Mouse (Mus musculus): ENCODE data around the gene Cd99l2. TPM values are rescaled to one million over a fixed set of nuclear protein-coding genes. Genes with fewer than 3 reads are reported as not detected.

Cd99l2 gene
- polyA plus RNA-seq, 1 experiment from 2014 or later, result 23.6 TPM

GRCm38 (mm10) chrX:71468639-71469295 is 23.9 kb downstream of the Cd99l2 start:
- DNase-seq, result no peak
- ATAC-seq (ENCODE audit: insufficient read depth), result no peak
- TF ChIP-seq CTCF (IDR thresholded peaks at IDR 0.05; ENCODE audit: low read depth), result no peak
- Histone ChIP-seq H3K27me3 (ENCODE audit: insufficient read depth, low read length) (no peaks in the 10 kb centered on the region), H3K4me3 (ENCODE audit: low read depth, low read length) (no peak overlapping the region), H3K4me1 (ENCODE audit: insufficient read depth) (no peaks in the 10 kb centered on the region), H3K4me2 (no peak overlapping the region), H3K9me3 (ENCODE audit: low read depth, low read length) (no peaks in the 10 kb centered on the region), H3K9ac (no peak overlapping the region), H3K36me3 (ENCODE audit: insufficient read depth) (no peaks in the 10 kb centered on the region), H3K27ac (ENCODE audit: low read depth) (no peak overlapping the region)
- 78% methylated on average over 5 of the region's 5 CpGs for WGBS

- Histone ChIP-seq H3K27ac (ENCODE audit: low read depth) (no peak overlapping the region), H3K4me1 (ENCODE audit: insufficient read depth) (no peaks in the 10 kb centered on the region), H3K4me3 (ENCODE audit: low read depth, low read length) (no peak overlapping the region), H3K27me3 (ENCODE audit: insufficient read depth, low read length) (no peaks in the 10 kb centered on the region), H3K9me3 (ENCODE audit: low read depth, low read length) (no peaks in the 10 kb centered on the region), H3K4me2 (no peak overlapping the region), H3K9ac (no peak overlapping the region), H3K36me3 (ENCODE audit: insufficient read depth) (no peaks in the 10 kb centered on the region)
- WGBS, result 91% methylated on average over 3 of the region's 3 CpGs
- ATAC-seq (ENCODE audit: insufficient read depth) (no peak), DNase-seq (no peak)
- no peak for TF ChIP-seq CTCF (IDR thresholded peaks at IDR 0.05; ENCODE audit: low read depth)
Measured at GRCm38 (mm10) chrX:71467491-71467890, 25.2 kb downstream of the Cd99l2 start.

DNA sequence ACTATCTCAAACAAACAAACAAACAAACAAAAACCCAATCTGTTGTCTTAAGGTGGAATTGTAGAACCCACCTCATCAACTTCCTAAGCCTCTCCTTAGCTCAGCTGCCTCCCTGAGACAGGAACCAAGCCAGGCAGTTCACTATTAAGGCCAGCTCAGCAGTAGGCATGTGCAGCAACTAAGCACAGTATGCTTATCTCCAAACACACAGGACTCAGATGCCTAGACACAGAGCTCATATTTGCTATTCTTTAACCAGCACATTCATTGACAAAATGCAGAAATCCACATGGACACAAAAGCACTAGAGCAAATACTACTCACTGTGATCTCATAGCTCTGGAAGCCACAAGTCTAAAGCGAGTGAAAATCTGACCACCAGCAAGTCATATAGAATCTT is 27.2 kb downstream of the Cd99l2 start:
- ATAC-seq (ENCODE audit: insufficient read depth) (no peak), DNase-seq (no peak)
- Histone ChIP-seq H3K9me3 (ENCODE audit: low read depth, low read length) (no peaks in the 10 kb centered on the region), H3K4me1 (ENCODE audit: insufficient read depth) (no peaks in the 10 kb centered on the region), H3K9ac (no peak overlapping the region), H3K27ac (ENCODE audit: low read depth) (no peak overlapping the region), H3K27me3 (ENCODE audit: insufficient read depth, low read length) (no peaks in the 10 kb centered on the region), H3K4me3 (ENCODE audit: low read depth, low read length) (no peak overlapping the region), H3K36me3 (ENCODE audit: insufficient read depth) (no peaks in the 10 kb centered on the region), H3K4me2 (no peak overlapping the region)
- no peak for TF ChIP-seq CTCF (IDR thresholded peaks at IDR 0.05; ENCODE audit: low read depth)
- WGBS, result 67% methylated on average over 1 of the region's 1 CpGs

DNA sequence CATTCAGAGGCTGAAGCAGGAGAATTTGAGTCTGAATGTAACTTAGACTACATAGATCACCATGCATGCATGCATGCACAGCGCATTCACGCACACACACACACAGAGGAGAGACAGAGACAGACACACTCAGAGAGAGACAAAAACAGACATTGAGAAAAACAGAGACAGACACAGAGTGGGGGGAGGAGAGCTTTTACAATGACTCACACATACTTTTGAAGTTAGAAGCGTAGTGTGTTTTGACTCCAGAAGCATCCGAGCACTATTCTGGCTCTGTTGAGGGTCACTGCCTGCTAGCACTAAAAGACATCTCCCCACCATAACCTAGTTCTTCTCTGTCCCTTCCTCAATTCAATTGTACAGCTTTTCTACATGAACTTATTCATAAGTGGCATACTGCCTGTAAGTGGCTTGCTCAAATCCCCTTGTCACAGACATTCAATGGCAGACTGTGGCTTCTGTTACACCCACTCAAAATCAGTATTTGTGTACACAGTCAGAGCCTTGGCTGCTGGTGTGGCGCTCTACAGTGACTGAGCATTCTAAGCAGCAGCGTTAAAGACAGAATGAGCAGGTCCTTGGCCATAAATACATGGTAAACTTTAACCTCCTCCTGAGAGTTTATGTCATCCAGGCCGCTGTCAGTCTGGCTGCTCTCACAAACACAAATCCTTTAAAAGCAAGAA is 28.4 kb downstream of the Cd99l2 start:
- DNase-seq (no peak), ATAC-seq (ENCODE audit: insufficient read depth) (no peak)
- Histone ChIP-seq H3K9me3 (ENCODE audit: low read depth, low read length) (no peaks in the 10 kb centered on the region), H3K36me3 (ENCODE audit: insufficient read depth) (no peaks in the 10 kb centered on the region), H3K4me2 (no peak overlapping the region), H3K4me3 (ENCODE audit: low read depth, low read length) (no peak overlapping the region), H3K27ac (ENCODE audit: low read depth) (no peak overlapping the region), H3K27me3 (ENCODE audit: insufficient read depth, low read length) (no peaks in the 10 kb centered on the region), H3K9ac (no peak overlapping the region), H3K4me1 (ENCODE audit: insufficient read depth) (no peaks in the 10 kb centered on the region)
- WGBS, result 62% methylated on average over 7 of the region's 7 CpGs
- TF ChIP-seq CTCF (IDR thresholded peaks at IDR 0.05; ENCODE audit: low read depth), result no peak

GRCm38 (mm10) chrX:71456078-71456737 is 36.4 kb downstream of the Cd99l2 start:
- no peaks in the 10 kb centered on the region for H3K27me3 ChIP-seq (ENCODE audit: insufficient read depth, low read length)
- no peak overlapping the region for H3K27ac ChIP-seq (ENCODE audit: low read depth)
- no peak for TF ChIP-seq CTCF (IDR thresholded peaks at IDR 0.05; ENCODE audit: low read depth)
- no peaks in the 10 kb centered on the region for H3K9me3 ChIP-seq (ENCODE audit: low read depth, low read length)
- no peak for ATAC-seq (ENCODE audit: insufficient read depth)
- no peaks in the 10 kb centered on the region for H3K36me3 ChIP-seq (ENCODE audit: insufficient read depth)
- no peak overlapping the region for H3K4me3 ChIP-seq (ENCODE audit: low read depth, low read length)
- H3K9ac ChIP-seq, result no peak overlapping the region
- DNase-seq, result no peak
- 82% methylated on average over 6 of the region's 6 CpGs for WGBS
- H3K4me1 ChIP-seq (ENCODE audit: insufficient read depth), result no peaks in the 10 kb centered on the region
- H3K4me2 ChIP-seq, result no peak overlapping the region

DNA sequence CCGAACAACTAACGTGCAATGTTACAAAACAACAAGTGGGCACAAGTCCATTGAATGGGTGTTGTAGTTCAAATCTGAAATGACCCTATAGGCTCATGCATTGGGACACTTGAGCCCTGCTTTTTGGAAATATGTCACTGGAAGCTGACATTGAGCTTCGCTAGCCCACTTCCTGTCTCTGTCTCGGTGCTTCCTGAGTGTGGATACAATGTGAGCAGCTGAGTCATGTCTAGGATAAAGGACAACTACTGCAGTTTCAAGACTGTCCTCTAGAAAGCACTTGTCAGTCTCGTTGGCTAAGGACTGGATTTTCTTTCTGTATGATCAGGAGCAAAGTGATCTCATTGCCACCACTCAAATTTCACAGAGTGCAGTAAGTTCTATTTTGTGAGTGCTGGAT is 49.7 kb downstream of the Cd99l2 start:
- no peak for DNase-seq
- Histone ChIP-seq H3K4me2 (no peak overlapping the region), H3K9me3 (ENCODE audit: low read depth, low read length) (no peaks in the 10 kb centered on the region), H3K9ac (no peak overlapping the region), H3K4me3 (ENCODE audit: low read depth, low read length) (no peak overlapping the region), H3K27me3 (ENCODE audit: insufficient read depth, low read length) (no peaks in the 10 kb centered on the region), H3K27ac (ENCODE audit: low read depth) (no peak overlapping the region), H3K4me1 (ENCODE audit: insufficient read depth) (no peaks in the 10 kb centered on the region), H3K36me3 (ENCODE audit: insufficient read depth) (0 out of 2 replicates have a peak, but pooled peaks cover 2% of the 10 kb centered on the region)
- no peak for ATAC-seq (ENCODE audit: insufficient read depth)
- 74% methylated on average over 5 of the region's 5 CpGs for WGBS
- no peak for TF ChIP-seq CTCF (IDR thresholded peaks at IDR 0.05; ENCODE audit: low read depth)

DNA sequence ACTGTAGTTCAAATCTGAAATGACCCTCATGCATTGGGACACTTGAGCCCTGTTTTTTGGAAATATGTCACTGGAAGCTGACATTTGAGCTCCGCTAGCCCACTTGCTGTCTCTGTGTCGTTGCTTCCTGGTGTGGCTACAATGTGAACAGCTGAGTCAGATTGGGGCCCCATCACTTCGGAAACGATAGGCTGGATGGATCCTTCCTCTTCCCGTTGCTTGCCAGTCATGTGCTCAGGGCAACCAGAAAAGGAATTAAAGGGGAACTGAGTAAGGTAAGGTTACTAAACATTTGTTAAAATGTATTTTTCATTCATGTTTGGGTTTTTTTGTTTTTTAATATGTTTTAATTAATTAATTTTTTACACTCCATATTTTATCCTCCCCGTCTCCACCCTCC is 53.2 kb downstream of the Cd99l2 start:
- Histone ChIP-seq H3K27me3 (ENCODE audit: insufficient read depth, low read length) (no peaks in the 10 kb centered on the region), H3K9me3 (ENCODE audit: low read depth, low read length) (no peaks in the 10 kb centered on the region), H3K27ac (ENCODE audit: low read depth) (no peak overlapping the region), H3K4me3 (ENCODE audit: low read depth, low read length) (no peak overlapping the region), H3K9ac (no peak overlapping the region), H3K4me2 (no peak overlapping the region), H3K4me1 (ENCODE audit: insufficient read depth) (no peaks in the 10 kb centered on the region), H3K36me3 (ENCODE audit: insufficient read depth) (0 out of 2 replicates have a peak, but pooled peaks cover 2% of the 10 kb centered on the region)
- TF ChIP-seq CTCF (IDR thresholded peaks at IDR 0.05; ENCODE audit: low read depth), result no peak
- WGBS, result 82% methylated on average over 6 of the region's 6 CpGs
- DNase-seq (no peak), ATAC-seq (ENCODE audit: insufficient read depth) (no peak)
